Mouse (Mus musculus) cerebellum, adult 2 months (tissue): ENCODE measurements around the gene 4932438A13Rik.

Source experiments
- CTCF ChIP-seq: fragments of 200-500 bp; IDR thresholded peaks from 2 replicates; pipeline ENCODE4 v1.5.1; 2011; ENCODE audit warnings: low read depth, mild to moderate bottlenecking, control low read depth, low read length, moderate library complexity, borderline replicate concordance; ENCODE audit not compliant: insufficient read depth
- POLR2A ChIP-seq: fragments of 200-500 bp; IDR thresholded peaks from 2 replicates; pipeline ENCODE4 v1.6.1; 2011; ENCODE audit warnings: low read length, control low read depth, borderline replicate concordance; ENCODE audit not compliant: insufficient read depth

DNA sequence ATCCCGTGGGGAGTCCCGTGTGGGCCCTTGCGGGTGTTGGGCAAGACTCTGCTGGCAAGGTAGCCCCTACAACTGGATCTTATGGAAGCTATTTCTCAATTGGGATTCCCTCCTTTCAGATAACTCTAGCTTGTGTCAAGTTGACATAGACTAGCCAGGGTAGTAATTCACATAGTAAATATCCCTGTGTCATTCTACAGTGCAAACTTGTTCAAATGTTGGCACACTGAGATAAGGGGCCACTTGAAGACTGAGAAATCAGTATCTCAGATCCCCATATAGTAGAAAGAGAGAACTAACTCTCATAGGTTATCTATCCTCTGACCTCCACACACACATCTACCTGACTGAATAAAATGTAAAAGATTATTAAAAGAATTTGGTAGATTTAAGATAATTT, 42.5 kb downstream of the 4932438A13Rik start:
- no peak for TF ChIP-seq CTCF
- no peak for TF ChIP-seq POLR2A
